Mouse (Mus musculus): Measurements from ENCODE around the gene Ltb4r2. TPM values are rescaled to one million over a fixed set of nuclear protein-coding genes. Genes with fewer than 3 reads are reported as not detected.

The Ltb4r2 gene
- polyA plus RNA-seq, 1 experiment from 2014 or later, result 0.71 TPM

- Histone ChIP-seq H3K27ac (ENCODE audit: low read length) (peak overlapping the region; percentile 67; the same call in 1 of the 2 replicates), H3K4me2 (ENCODE audit: low read depth, low read length) (peak overlapping the region; percentile 68), H3K9ac (ENCODE audit: low read length) (peak overlapping the region; percentile 69; the same call in 1 of the 2 replicates), H3K9me3 (replicated peaks; ENCODE audit: control insufficient read depth, low read length) (no peaks in the 10 kb centered on the region), H3K27me3 (ENCODE audit: control insufficient read depth, insufficient read depth, low read length) (0 out of 2 replicates have a peak, but pooled peaks cover 3% of the 10 kb centered on the region), H3K36me3 (ENCODE audit: control insufficient read depth, insufficient read depth, low read length) (no peaks in the 10 kb centered on the region), H3K4me3 (replicated peaks; ENCODE audit: low read length) (peak overlapping the region; percentile 49), H3K4me1 (ENCODE audit: control insufficient read depth, insufficient read depth, low read length) (peaks cover 21% of the 10 kb centered on the region; the same call in 1 of the 2 replicates)
- no peak for ATAC-seq (ENCODE audit: insufficient read depth, low FRiP score)
- WGBS, result 58% methylated on average over 9 of the region's 9 CpGs
Observed at GRCm38 (mm10) chr14:55782361-55782960, 21.2 kb downstream of the Ltb4r2 start.

- peak; percentile 46 for ATAC-seq (ENCODE audit: insufficient read depth, low FRiP score)
- Histone ChIP-seq H3K27ac (ENCODE audit: low read length) (peak overlapping the region; percentile 67), H3K9me3 (replicated peaks; ENCODE audit: control insufficient read depth, low read length) (no peaks in the 10 kb centered on the region), H3K27me3 (ENCODE audit: control insufficient read depth, insufficient read depth, low read length) (0 out of 2 replicates have a peak, but pooled peaks cover 8% of the 10 kb centered on the region), H3K4me2 (ENCODE audit: low read depth, low read length) (peak overlapping the region; percentile 68), H3K4me1 (ENCODE audit: control insufficient read depth, insufficient read depth, low read length) (peaks cover 26% of the 10 kb centered on the region; the same call in 1 of the 2 replicates), H3K9ac (ENCODE audit: low read length) (peak overlapping the region; percentile 69), H3K4me3 (replicated peaks; ENCODE audit: low read length) (peak overlapping the region; percentile 49), H3K36me3 (ENCODE audit: control insufficient read depth, insufficient read depth, low read length) (no peaks in the 10 kb centered on the region)
- WGBS, result 6% methylated on average over 31 of the region's 31 CpGs
Observed at GRCm38 (mm10) chr14:55783171-55783957, 22.1 kb downstream of the Ltb4r2 start.

- Histone ChIP-seq H3K27me3 (ENCODE audit: control insufficient read depth, insufficient read depth, low read length) (0 out of 2 replicates have a peak, but pooled peaks cover 8% of the 10 kb centered on the region), H3K4me3 (replicated peaks; ENCODE audit: low read length) (peak within 1 kb of the TSS; percentile 49)
Observed at GRCm38 (mm10) chr14:55783958-55784235, 22.7 kb downstream of the Ltb4r2 start, which contains the start of gene Adcy4. TSS of gene Adcy4 (minus strand) at chr14:55784095.

GRCm38 (mm10) chr14:55785195-55785594 is 24.0 kb downstream of the Ltb4r2 start:
- Histone ChIP-seq H3K9me3 (replicated peaks; ENCODE audit: control insufficient read depth, low read length) (no peaks in the 10 kb centered on the region), H3K27me3 (ENCODE audit: control insufficient read depth, insufficient read depth, low read length) (0 out of 2 replicates have a peak, but pooled peaks cover 8% of the 10 kb centered on the region), H3K4me2 (ENCODE audit: low read depth, low read length) (no peak overlapping the region), H3K27ac (ENCODE audit: low read length) (no peak overlapping the region), H3K9ac (ENCODE audit: low read length) (no peak overlapping the region), H3K4me1 (ENCODE audit: control insufficient read depth, insufficient read depth, low read length) (peaks cover 29% of the 10 kb centered on the region; the same call in 1 of the 2 replicates), H3K4me3 (replicated peaks; ENCODE audit: low read length) (no peak overlapping the region), H3K36me3 (ENCODE audit: control insufficient read depth, insufficient read depth, low read length) (no peaks in the 10 kb centered on the region)
- ATAC-seq (ENCODE audit: insufficient read depth, low FRiP score), result no peak
- 42% methylated on average over 6 of the region's 6 CpGs for whole genome bisulfite sequencing

More at GRCm38 (mm10) chr14:55783958-55784235, 22.7 kb downstream of the Ltb4r2 start, which contains the start of gene Adcy4:
- peak within 1 kb of the TSS; percentile 67 for H3K27ac ChIP-seq (ENCODE audit: low read length)
- H3K36me3 ChIP-seq (ENCODE audit: control insufficient read depth, insufficient read depth, low read length), result no peaks in the 10 kb centered on the region
- H3K4me1 ChIP-seq (ENCODE audit: control insufficient read depth, insufficient read depth, low read length), result peaks cover 29% of the 10 kb centered on the region; the same call in 1 of the 2 replicates
- no peak for ATAC-seq (ENCODE audit: insufficient read depth, low FRiP score)
- WGBS, result 15% methylated on average over 13 of the region's 13 CpGs
- H3K4me2 ChIP-seq (ENCODE audit: low read depth, low read length), result peak within 1 kb of the TSS; percentile 68
- peak within 1 kb of the TSS; percentile 69 for H3K9ac ChIP-seq (ENCODE audit: low read length)
- H3K9me3 ChIP-seq (replicated peaks; ENCODE audit: control insufficient read depth, low read length), result no peaks in the 10 kb centered on the region

- no peak for ATAC-seq (ENCODE audit: insufficient read depth, low FRiP score)
- Histone ChIP-seq H3K27ac (ENCODE audit: low read length) (no peak overlapping the region), H3K9ac (ENCODE audit: low read length) (peak overlapping the region; percentile 71; the same call in 1 of the 2 replicates), H3K4me2 (ENCODE audit: low read depth, low read length) (peak overlapping the region; percentile 72), H3K4me1 (ENCODE audit: control insufficient read depth, insufficient read depth, low read length) (peaks cover 17% of the 10 kb centered on the region; the same call in 1 of the 2 replicates), H3K4me3 (replicated peaks; ENCODE audit: low read length) (peak overlapping the region; percentile 51), H3K27me3 (ENCODE audit: control insufficient read depth, insufficient read depth, low read length) (0 out of 2 replicates have a peak, but pooled peaks cover 8% of the 10 kb centered on the region), H3K9me3 (replicated peaks; ENCODE audit: control insufficient read depth, low read length) (no peaks in the 10 kb centered on the region), H3K36me3 (ENCODE audit: control insufficient read depth, insufficient read depth, low read length) (no peaks in the 10 kb centered on the region)
- WGBS, result 42% methylated on average over 11 of the region's 11 CpGs
Observed at GRCm38 (mm10) chr14:55787731-55788130, 26.5 kb downstream of the Ltb4r2 start.

GRCm38 (mm10) chr14:55788256-55789050 is 27.2 kb downstream of the Ltb4r2 start, which contains the start of gene Ripk3:
TSS of gene Ripk3 (minus strand) at chr14:55788865.
- 4% methylated on average over 40 of the region's 40 CpGs for WGBS
- Histone ChIP-seq H3K9ac (ENCODE audit: low read length) (peak within 1 kb of the TSS; percentile 71), H3K4me1 (ENCODE audit: control insufficient read depth, insufficient read depth, low read length) (peaks cover 13% of the 10 kb centered on the region; the same call in 1 of the 2 replicates), H3K4me3 (replicated peaks; ENCODE audit: low read length) (peak within 1 kb of the TSS; percentile 51), H3K27me3 (ENCODE audit: control insufficient read depth, insufficient read depth, low read length) (0 out of 2 replicates have a peak, but pooled peaks cover 8% of the 10 kb centered on the region), H3K36me3 (ENCODE audit: control insufficient read depth, insufficient read depth, low read length) (no peaks in the 10 kb centered on the region), H3K27ac (ENCODE audit: low read length) (no peak within 1 kb of the TSS), H3K9me3 (replicated peaks; ENCODE audit: control insufficient read depth, low read length) (no peaks in the 10 kb centered on the region), H3K4me2 (ENCODE audit: low read depth, low read length) (peak within 1 kb of the TSS; percentile 72)
- no peak for ATAC-seq (ENCODE audit: insufficient read depth, low FRiP score)

- no peak for ATAC-seq (ENCODE audit: insufficient read depth, low FRiP score)
- no peaks in the 10 kb centered on the region for H3K9me3 ChIP-seq (replicated peaks; ENCODE audit: control insufficient read depth, low read length)
- H3K4me3 ChIP-seq (replicated peaks; ENCODE audit: low read length), result no peak overlapping the region
- H3K4me2 ChIP-seq (ENCODE audit: low read depth, low read length), result no peak overlapping the region
- H3K9ac ChIP-seq (ENCODE audit: low read length), result no peak overlapping the region
- H3K27ac ChIP-seq (ENCODE audit: low read length), result no peak overlapping the region
- H3K4me1 ChIP-seq (ENCODE audit: control insufficient read depth, insufficient read depth, low read length), result peaks cover 2% of the 10 kb centered on the region; the same call in 1 of the 2 replicates
- whole genome bisulfite sequencing, result 50% methylated on average over 2 of the region's 2 CpGs
- H3K27me3 ChIP-seq (ENCODE audit: control insufficient read depth, insufficient read depth, low read length), result no peaks in the 10 kb centered on the region
- no peaks in the 10 kb centered on the region for H3K36me3 ChIP-seq (ENCODE audit: control insufficient read depth, insufficient read depth, low read length)
Observed at GRCm38 (mm10) chr14:55793461-55793860, 32.2 kb downstream of the Ltb4r2 start.

GRCm38 (mm10) chr14:55793946-55794345 is 32.7 kb downstream of the Ltb4r2 start:
- Histone ChIP-seq H3K27me3 (ENCODE audit: control insufficient read depth, insufficient read depth, low read length) (no peaks in the 10 kb centered on the region), H3K4me3 (replicated peaks; ENCODE audit: low read length) (no peak overlapping the region), H3K36me3 (ENCODE audit: control insufficient read depth, insufficient read depth, low read length) (no peaks in the 10 kb centered on the region), H3K27ac (ENCODE audit: low read length) (no peak overlapping the region), H3K9ac (ENCODE audit: low read length) (no peak overlapping the region), H3K4me1 (ENCODE audit: control insufficient read depth, insufficient read depth, low read length) (no peaks in the 10 kb centered on the region), H3K4me2 (ENCODE audit: low read depth, low read length) (no peak overlapping the region), H3K9me3 (replicated peaks; ENCODE audit: control insufficient read depth, low read length) (no peaks in the 10 kb centered on the region)
- no peak for ATAC-seq (ENCODE audit: insufficient read depth, low FRiP score)
- WGBS, result 55% methylated on average over 2 of the region's 2 CpGs

Data from stomach, embryonic 16.5 days (tissue).